Mouse (Mus musculus) frontal cortex, adult (tissue): ENCODE measurements around the gene Speer4e.
"Not testable (repeated sequence)": the region's sequence is repeated elsewhere in the genome, so short reads cannot be mapped to it uniquely, and the experiment has no call there.

Experiments used
- ATAC-seq: cut with Nextera tagmentation; 2 replicates; pipeline ENCODE4 v1.9.2; 2017; ENCODE audit warnings: mild to moderate bottlenecking, moderate library complexity, mixed read lengths; ENCODE audit not compliant: low TSS enrichment

Gene Speer4e

DNA sequence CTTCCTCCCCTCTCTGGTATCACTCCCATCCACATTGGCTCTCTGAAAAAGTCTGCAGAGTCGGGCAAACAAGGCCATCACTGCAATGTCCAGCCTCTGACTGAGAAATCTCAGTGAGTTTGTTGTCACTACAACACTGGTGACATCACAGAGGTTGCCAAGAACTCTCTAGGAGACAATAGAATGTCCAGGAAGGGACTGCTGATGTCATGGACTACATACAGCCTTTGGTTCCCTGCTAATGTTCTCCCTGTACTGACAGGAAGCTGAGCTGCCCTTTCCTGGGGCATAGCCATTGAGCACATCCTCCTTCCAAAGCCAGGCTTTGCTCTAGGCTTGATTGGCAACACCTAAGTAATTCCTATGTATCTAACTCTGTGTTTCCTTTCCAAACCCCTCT lies at the start of gene Speer4e:
Gene Speer4e (minus strand): TSS at position 101 of the 400 bp plus-strand sequence.
- ATAC-seq = not testable (repeated sequence)

DNA sequence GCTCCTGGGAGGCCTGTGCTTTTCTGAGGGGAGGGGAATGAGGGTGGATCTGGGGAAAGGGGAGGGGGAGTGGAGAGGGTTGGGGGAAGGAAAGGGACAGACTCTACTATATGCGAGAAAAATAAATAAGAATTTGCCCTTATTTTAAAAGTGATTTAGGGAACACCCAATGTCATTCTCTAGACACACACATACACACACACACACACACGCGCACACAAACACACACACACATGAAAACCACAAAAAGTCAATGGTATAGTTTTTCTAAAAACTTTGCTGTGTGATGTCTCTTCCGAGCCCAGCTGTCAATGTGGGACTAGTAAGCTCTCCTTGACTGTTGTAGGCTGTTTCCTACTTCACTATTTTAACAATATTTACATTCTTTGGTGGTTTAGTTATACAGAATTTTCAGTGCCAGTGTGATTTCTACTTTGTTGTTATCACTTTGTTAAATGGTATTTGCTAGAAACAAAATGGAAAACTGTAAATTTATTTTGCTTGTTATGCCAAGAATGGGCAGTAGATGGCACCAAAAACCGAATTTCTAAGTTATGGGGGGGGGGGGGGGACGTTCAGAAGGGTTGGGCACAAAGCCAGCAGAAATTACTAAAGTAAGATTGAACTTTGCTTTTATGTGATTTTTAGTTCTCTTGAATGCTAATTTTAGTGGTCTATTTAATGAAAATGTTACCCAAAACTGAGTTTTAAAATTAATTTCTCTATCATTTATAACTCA lies 48.6 kb upstream of the Speer4e start:
- ATAC-seq = not testable (repeated sequence)

DNA sequence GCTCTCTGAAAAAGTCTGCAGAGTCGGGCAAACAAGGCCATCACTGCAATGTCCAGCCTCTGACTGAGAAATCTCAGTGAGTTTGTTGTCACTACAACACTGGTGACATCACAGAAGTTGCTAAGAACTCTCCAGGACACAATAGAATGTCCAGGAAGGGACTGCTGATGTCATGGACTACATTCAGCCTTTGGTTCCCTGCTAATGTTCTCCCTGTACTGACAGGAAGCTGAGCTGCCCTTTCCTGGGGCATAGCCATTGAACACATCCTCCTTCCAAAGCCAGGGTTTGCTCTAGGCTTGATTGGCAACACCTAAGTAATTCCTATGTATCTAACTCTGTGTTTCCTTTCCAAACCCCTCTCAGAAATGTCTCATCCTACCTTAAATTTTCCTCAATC lies 40.6 kb upstream of the Speer4e start, which contains the start of gene Gm10354:
Gene Gm10354 (minus strand): TSS at position 101 of the 400 bp plus-strand sequence.
- ATAC-seq = not testable (repeated sequence)

DNA sequence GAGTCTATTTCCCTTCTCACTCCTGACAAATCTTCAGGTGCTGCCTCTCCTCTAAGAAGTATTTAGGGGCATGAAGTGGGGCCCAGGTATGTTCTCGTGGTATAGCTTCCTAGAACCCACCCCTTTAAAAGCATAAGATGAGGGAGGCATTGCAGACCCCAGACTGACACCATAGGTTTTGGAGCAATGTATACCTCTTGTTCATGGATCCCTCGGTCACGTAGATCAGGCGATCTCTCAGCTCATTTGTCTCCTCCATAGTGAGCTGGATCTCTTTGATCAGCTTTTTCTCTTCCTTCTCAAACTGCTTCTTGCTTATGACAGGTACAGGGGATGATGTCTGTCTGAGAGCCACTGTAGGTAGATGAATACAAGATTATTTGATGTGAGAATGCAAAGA lies 39.1 kb upstream of the Speer4e start:
- ATAC-seq = not testable (repeated sequence)

DNA sequence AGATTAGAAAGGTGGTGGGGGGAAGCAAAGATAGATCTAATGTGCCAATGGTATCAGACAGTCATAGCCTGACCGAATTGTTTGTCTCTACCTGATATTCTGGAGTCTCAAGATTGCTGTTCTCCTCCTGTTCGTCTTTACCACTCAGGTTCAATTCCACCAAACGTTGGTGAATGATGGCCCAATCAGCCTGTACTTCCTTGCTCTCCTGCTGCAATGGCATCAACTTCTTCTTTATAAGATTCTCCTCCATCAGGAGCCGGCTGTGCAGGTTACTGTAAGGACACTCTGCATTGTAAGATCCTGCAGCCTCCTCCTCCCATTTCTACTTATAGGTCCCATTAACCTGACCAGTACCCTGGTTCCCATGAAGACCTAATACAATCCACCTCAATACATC lies 37.1 kb upstream of the Speer4e start:
- not testable (repeated sequence) for ATAC-seq

DNA sequence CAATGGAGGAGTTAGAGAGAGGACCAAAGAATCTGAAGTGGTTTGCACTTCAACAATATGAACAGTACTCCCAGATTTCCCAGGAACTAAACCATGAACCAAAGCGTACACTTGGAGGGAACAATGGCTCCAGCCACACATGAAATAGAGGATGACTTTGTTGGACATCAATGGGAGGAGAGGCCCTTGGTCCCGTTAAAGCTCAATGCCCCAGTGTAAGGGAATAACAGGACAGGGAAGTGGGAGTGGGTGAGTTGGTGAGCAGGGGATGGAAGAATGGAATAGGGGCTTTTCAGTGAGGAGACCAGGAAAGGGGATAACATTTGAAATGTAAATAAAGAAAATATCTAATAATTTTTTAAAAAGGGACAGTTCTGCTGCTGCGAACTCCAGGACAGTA lies 34.6 kb upstream of the Speer4e start:
- ATAC-seq = not testable (repeated sequence)

DNA sequence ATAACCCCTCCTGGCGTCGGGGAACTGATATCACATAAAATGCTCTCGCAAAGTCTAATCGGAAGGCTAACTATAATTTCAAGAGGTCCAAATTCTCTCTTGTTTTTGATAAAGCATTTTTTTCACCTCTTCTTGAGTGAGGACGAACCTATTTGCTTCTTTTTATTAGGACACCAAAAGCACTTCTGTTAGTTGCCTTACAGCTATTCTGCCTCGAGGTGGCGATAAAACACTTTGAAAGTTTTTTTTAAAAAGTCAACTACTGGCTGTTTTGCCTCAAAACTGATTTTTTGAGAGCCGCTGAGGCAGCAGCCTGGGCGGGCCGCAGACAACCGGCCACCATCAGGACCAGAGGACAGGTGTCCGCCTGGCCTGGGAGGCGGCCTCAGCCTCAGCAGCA lies 25.6 kb upstream of the Speer4e start:
- ATAC-seq = not testable (repeated sequence)

DNA sequence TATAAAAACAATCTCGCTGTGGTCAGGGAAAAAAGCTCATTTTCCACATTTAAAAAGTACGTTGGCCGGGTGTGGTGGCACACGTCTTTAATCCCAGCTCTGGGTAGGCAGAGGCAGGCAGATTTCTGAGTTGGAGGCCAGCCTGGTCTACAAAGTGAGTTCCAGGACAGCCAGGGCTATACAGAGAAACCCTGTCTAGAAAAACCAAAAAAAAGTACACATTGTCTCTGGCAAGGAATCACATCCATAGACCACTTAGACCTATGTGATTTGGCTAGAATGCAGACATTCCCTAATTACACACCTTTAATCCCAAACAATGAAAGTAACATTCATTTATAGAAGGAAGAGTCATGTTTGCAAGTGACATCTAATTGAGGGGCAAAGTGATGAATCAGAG lies 23.3 kb upstream of the Speer4e start:
- ATAC-seq = not testable (repeated sequence)

DNA sequence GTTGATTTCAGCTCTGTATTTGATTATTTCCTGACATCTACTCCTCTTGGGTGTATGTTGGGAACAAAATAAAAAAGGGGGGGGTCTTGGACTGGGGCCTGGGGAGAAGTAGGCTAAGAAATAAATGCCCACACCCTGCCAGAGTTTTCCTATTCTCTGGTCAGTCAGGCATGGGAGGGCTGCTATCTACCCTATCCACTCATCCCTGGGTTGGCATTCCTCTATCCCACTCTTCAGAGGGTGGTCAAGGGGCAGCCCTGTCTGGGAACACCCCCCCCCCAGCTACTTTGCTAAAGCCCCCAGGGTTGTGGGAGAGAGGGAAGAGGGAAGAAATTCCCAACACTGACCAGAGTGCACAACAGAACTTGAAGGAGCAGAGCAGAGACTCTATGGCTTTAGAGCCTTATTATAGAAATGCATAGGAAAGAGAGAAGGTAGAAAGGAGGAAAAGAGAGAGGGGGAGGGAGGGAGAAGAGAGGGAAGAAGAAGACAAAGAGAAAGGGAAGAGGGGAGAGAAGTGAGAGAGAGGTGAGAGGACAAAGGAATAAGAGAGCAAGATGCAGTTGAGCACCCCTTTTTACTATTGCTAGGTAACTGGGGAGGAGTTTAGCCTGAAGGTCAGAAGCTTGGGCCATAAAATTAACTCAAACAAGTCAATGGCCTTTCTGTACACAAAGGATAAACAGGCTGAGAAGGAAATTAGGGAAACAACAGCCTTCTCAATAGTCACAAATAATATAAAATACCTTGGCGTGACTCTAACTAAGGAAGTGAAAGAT lies 17.9 kb upstream of the Speer4e start:
- ATAC-seq = not testable (repeated sequence)

DNA sequence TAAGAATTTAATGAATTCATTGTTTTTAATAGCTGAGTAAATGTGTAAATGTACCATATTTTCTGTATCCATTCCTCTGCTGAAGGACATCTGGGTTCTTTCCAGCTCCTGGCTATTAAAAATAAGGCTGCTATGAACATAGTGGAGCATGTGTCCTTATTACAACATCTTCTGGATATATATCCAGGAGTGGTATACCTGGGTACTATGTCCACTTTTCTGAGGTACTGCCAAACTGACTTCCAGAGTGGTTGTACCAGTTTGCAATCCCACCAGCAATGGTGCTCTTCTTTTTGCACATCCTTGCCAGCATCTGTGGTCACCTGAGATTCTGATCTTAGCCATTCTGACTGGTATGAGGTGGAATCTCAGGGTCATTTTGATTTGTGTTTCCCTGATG lies 15.4 kb upstream of the Speer4e start:
- ATAC-seq = not testable (repeated sequence)

DNA sequence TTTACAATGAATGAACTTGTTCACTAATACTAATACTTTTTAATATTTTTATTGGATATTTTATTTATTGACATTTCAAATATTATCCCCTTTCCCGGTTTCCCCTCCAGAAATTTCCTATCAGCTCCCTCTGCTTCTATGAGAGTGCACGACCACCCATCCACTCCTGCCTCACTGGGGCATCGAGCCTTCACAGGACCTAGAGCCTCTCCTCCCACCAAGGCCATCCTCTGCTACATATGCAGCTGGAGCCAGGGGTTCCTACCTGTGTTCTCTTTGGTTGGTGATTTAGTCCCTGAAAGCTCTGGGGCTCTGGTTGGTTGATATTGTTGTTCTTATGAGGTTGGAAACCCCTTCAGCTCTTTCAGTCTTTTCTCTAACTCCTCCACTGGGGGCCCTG lies 14.5 kb upstream of the Speer4e start:
- ATAC-seq = not testable (repeated sequence)

DNA sequence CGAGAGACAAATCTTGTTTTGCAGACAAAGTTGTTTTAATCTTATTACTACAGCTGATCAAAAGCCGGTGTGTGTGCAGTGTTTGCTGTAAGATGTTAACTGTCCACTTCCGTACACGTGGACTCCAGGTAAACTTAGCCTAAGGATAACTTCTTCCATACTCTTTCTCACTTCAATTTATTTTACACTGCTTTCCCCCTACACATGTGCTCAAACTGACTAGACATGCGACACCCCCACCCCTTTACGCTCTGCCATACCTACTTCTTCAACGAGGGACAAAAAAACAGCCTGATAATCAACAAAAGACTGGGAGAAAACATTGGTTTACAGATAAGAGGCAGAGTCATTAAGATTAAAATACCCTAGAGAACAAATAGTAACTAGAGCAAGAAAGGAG lies 13.6 kb upstream of the Speer4e start:
- 0 out of 2 replicates have a peak, but pooled peaks have one; percentile 41 for ATAC-seq

DNA sequence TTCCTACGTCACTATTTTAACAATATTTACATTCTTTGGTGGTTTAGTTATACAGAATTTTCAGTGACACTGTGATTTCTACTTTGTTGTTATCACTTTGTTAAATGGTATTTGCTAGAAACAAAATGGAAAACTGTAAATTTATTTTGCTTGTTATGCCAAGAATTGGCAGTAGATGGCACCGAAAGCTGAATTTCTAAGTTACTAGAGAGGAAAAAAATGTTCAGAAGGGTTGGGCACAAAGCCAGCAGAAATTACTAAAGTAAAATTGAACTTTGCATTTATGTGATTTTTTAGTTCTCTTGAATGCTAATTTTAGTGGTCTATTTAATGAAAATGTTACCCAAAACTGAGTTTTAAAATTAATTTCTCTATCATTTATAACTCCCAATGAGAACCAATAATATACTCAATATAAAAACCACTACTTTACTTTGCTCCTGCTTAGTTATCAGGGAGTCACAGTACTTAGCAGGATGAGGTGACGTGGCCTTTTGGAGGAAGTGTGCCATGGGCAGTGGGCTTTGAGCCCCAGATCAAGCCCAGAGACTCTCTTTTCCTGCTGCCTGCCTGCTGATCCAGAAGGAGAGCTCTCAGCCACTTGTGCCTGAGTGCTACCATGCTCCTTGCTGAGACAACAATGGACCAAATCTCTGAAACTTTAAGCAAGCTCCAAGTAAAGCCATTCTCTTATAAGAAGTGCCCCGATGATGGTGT lies 9.4 kb upstream of the Speer4e start:
- ATAC-seq = not testable (repeated sequence)

DNA sequence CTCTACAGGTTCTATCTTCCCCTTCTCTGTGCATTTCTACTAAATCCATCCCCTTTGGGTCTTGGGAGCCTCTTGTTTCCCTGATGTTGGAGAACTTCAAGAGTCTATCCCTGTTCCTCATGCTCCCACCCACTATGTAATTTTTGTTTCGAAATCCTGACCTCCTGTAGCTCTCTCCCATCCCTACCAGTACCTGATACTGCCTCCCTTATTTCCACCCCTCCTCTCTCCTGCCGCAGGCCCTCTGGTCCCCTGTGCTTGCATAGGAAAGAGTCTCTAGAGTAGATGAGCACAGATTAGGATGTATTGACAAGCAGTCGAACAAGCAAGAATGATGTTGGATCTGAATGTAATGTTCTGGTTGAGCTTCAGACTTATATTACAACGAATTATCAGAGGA lies 7.3 kb upstream of the Speer4e start:
- not testable (repeated sequence) for ATAC-seq

DNA sequence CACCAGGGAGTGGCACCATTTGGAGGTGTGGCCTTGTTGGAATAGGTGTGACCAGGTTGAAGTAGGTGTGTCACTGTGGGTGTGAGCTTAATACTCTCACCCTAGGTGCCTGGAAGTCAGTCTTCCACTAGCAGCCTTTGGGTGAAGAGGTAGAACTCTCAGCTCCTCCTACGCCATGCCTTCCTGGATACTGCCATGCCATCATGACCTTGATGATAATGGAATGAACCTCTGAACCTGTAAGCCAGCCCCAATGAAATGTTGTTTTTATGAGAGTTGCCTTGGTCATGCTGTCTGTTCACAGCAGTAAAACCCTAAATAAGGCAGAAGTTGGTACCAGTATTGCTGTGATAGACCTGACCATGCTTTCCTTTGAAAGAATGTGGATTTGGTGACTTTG lies 2.8 kb upstream of the Speer4e start:
- not testable (repeated sequence) for ATAC-seq

DNA sequence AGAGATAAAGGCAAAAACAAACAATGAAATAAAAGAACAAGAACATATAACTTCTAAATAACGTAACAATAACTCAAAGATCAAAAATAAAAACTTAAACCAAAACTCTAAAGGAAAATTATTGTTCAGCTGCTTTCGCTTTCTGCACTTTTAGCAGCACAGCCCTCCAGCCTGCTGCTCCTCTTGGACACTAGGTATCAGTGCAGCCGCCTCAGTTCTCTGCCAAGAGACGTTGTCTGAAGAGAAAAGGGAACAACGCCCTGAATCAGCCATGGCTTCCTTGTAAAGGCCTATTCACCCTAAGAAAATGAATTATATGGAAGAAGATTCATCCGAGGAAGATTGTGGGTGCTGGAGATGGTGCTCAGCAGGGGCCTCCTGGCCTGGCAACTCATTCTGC lies 4.5 kb downstream of the Speer4e start:
- not testable (repeated sequence) for ATAC-seq

DNA sequence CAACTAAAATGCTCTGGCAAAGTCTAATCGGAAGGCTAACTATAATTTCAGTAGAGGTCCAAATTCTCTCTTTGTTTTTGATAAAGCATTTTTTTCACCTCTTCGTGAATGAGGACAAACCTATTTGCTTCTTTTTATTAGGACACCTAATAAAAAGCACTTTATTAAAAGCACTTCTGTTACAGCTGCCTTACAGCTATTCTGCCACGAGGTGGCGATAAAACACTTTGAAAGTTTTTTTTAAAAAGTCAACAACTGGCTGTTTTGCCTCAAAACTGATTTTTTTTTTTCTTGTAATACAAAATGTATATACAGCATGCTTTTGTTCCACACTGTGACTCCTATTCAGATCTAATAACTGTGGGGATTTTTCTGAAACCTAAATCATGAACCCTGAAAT lies 11.2 kb downstream of the Speer4e start:
- ATAC-seq = not testable (repeated sequence)

DNA sequence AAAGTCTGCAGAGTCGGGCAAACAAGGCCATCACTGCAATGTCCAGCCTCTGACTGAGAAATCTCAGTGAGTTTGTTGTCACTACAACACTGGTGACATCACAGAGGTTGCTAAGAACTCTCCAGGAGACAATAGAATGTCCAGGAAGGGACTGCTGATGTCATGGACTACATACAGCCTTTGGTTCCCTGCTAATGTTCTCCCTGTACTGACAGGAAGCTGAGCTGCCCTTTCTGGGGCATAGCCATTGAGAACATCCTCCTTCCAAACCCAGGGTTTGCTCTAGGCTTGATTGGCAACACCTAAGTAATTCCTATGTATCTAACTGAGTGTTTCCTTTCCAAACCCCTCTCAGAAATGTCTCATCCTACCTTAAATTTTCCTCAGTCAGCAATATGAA lies 23.4 kb downstream of the Speer4e start, which contains the start of gene Gm9758:
Gene Gm9758 (minus strand): TSS at position 101 of the 400 bp plus-strand sequence.
- not testable (repeated sequence) for ATAC-seq

DNA sequence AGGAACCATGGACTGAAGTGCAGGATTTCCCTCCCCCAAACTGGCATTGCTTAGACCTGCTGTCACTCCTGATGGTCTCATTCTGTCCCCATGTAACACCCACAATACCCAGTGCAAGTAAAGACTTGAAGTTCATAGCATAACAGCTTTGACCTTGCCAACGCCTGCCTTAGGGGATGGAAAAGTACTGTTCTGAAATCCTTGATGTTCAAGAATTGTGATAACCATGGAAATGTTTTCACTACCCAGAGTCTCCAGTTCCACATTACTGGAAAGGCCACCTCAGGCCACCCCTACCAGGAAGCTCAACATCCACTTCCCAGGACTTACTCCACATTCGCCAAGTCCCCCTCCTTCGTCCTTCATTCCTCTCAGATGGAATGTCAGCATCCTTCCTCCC lies 23.9 kb downstream of the Speer4e start:
- ATAC-seq = not testable (repeated sequence)

DNA sequence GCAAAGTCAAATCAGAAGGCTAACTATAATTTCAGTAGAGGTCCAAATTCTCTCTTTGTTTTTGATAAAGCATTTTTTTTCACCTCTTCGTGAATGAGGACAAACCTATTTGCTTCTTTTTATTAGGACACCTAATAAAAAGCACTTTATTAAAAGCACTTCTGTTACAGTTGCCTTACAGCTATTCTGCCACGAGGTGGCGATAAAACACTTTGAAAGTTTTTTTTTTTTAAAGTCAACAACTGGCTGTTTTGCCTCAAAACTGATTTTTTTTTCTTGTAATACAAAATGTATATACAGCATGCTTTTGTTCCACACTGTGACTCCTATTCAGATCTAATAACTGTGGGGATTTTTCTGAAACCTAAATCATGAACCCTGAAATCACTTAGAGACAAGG lies 34.7 kb downstream of the Speer4e start:
- ATAC-seq = not testable (repeated sequence)

DNA sequence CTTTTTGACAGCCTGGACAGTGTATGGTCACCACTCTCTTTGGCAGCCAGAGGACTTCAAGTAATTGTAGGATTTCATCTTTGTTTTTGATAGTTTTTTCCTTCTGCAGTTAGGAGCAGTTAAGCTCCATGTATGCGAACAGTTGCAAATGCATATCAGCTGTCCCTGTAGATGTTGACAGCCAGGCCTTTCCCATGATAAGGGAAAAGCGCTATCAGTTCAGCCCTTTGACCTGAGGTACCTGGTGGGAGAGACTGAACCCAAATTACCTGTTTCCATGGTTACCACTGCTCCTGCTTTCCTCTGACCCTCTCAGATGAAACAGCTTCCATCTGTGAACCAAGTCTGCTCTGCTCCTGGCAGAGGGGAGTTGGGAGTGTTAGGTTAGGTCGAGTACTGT lies 46.0 kb downstream of the Speer4e start:
- ATAC-seq = no peak

DNA sequence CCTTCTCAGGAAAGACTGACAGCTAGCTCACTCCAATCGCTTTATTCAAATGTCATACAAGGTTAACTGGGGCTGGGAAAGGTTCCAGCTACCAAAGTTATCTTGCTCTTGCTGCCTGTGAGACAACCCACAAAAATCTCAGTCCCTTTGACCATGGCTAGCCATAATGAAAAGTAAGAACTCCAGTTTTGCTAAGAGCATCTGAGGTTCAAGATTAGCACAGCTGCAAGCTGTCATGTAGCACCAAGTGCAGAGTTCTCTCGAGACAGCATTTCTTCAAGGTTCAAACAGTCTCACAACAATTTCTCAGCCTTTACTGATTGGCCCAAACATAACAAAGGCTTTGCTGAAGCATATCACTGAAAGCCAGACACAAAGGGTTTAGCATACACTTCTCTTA lies 52.9 kb downstream of the Speer4e start:
- not testable (repeated sequence) for ATAC-seq
